Mouse (Mus musculus): ENCODE results near the gene Arid1b. TPM values are rescaled to one million over a fixed set of nuclear protein-coding genes. Genes with fewer than 3 reads are reported as not detected.

Gene Arid1b
- polyA plus RNA-seq, 1 experiment, result 9.1 TPM

- TF ChIP-seq MYOD1 (IDR thresholded peaks at IDR 0.05; ENCODE audit: control insufficient read depth, insufficient read length, low read depth), result no peak
- TF ChIP-seq MAX (IDR thresholded peaks at IDR 0.05), result no peak
- no peak for TF ChIP-seq USF1 (IDR thresholded peaks at IDR 0.05; ENCODE audit: low read depth)
- TF ChIP-seq CEBPB (IDR thresholded peaks at IDR 0.05; ENCODE audit: low read depth), result no peak
- no peak for TF ChIP-seq MYOG (IDR thresholded peaks at IDR 0.05; ENCODE audit: control insufficient read depth, extremely low read depth, insufficient read length)
- TF ChIP-seq CTCF (IDR thresholded peaks at IDR 0.05; ENCODE audit: control insufficient read depth, insufficient read depth, insufficient read length), result no peak
- no peak for TF ChIP-seq FOSL1 (IDR thresholded peaks at IDR 0.05; ENCODE audit: insufficient read depth, low read length, poor library complexity, severe bottlenecking)
- H3K79me2 ChIP-seq (ENCODE audit: control insufficient read depth, insufficient read depth), result peaks cover 42% of the 10 kb centered on the region
- H3K4me3 ChIP-seq (ENCODE audit: insufficient read depth, poor library complexity, severe bottlenecking), result no peak overlapping the region
- H3K79me3 ChIP-seq (ENCODE audit: low read depth), result peaks cover 16% of the 10 kb centered on the region
- no peaks in the 10 kb centered on the region for H3K36me3 ChIP-seq (ENCODE audit: control insufficient read depth, insufficient read depth)
- H3K27me3 ChIP-seq (ENCODE audit: control insufficient read depth, insufficient read depth, insufficient read length), result no peaks in the 10 kb centered on the region
- no peak overlapping the region for H3ac ChIP-seq (ENCODE audit: control insufficient read depth, insufficient read length, low read depth)
Observed at GRCm38 (mm10) chr17:5116990-5117389, 122.9 kb downstream of the Arid1b start.

GRCm38 (mm10) chr17:5118171-5118570 lies 124.0 kb downstream of the Arid1b start:
- H3K79me3 ChIP-seq (ENCODE audit: low read depth), result peaks cover 16% of the 10 kb centered on the region
- no peaks in the 10 kb centered on the region for H3K36me3 ChIP-seq (ENCODE audit: control insufficient read depth, insufficient read depth)
- H3K27me3 ChIP-seq (ENCODE audit: control insufficient read depth, insufficient read depth, insufficient read length), result no peaks in the 10 kb centered on the region
- no peak overlapping the region for H3K4me3 ChIP-seq (ENCODE audit: insufficient read depth, poor library complexity, severe bottlenecking)
- peaks cover 44% of the 10 kb centered on the region for H3K79me2 ChIP-seq (ENCODE audit: control insufficient read depth, insufficient read depth)
- H3ac ChIP-seq (ENCODE audit: control insufficient read depth, insufficient read length, low read depth), result no peak overlapping the region
- no peak for TF ChIP-seq FOSL1 (IDR thresholded peaks at IDR 0.05; ENCODE audit: insufficient read depth, low read length, poor library complexity, severe bottlenecking)
- no peak for TF ChIP-seq MYOD1 (IDR thresholded peaks at IDR 0.05; ENCODE audit: control insufficient read depth, insufficient read length, low read depth)
- no peak for TF ChIP-seq CEBPB (IDR thresholded peaks at IDR 0.05; ENCODE audit: low read depth)
- no peak for TF ChIP-seq CTCF (IDR thresholded peaks at IDR 0.05; ENCODE audit: control insufficient read depth, insufficient read depth, insufficient read length)
- TF ChIP-seq MYOG (IDR thresholded peaks at IDR 0.05; ENCODE audit: control insufficient read depth, extremely low read depth, insufficient read length), result no peak
- TF ChIP-seq MAX (IDR thresholded peaks at IDR 0.05), result no peak
- no peak for TF ChIP-seq USF1 (IDR thresholded peaks at IDR 0.05; ENCODE audit: low read depth)

- Histone ChIP-seq H3K36me3 (ENCODE audit: control insufficient read depth, insufficient read depth) (no peaks in the 10 kb centered on the region), H3K79me3 (ENCODE audit: low read depth) (peaks cover 25% of the 10 kb centered on the region), H3K79me2 (ENCODE audit: control insufficient read depth, insufficient read depth) (peaks cover 47% of the 10 kb centered on the region), H3K27me3 (ENCODE audit: control insufficient read depth, insufficient read depth, insufficient read length) (no peaks in the 10 kb centered on the region), H3ac (ENCODE audit: control insufficient read depth, insufficient read length, low read depth) (no peak overlapping the region), H3K4me3 (ENCODE audit: insufficient read depth, poor library complexity, severe bottlenecking) (no peak overlapping the region)
- no peak for TF ChIP-seq FOSL1 (IDR thresholded peaks at IDR 0.05; ENCODE audit: insufficient read depth, low read length, poor library complexity, severe bottlenecking)
- no peak for TF ChIP-seq MYOG (IDR thresholded peaks at IDR 0.05; ENCODE audit: control insufficient read depth, extremely low read depth, insufficient read length)
- no peak for TF ChIP-seq MAX (IDR thresholded peaks at IDR 0.05)
- TF ChIP-seq CTCF (IDR thresholded peaks at IDR 0.05; ENCODE audit: control insufficient read depth, insufficient read depth, insufficient read length), result no peak
- TF ChIP-seq CEBPB (IDR thresholded peaks at IDR 0.05; ENCODE audit: low read depth), result no peak
- TF ChIP-seq USF1 (IDR thresholded peaks at IDR 0.05; ENCODE audit: low read depth), result no peak
- no peak for TF ChIP-seq MYOD1 (IDR thresholded peaks at IDR 0.05; ENCODE audit: control insufficient read depth, insufficient read length, low read depth)
Observed at GRCm38 (mm10) chr17:5124643-5125042, 130.5 kb downstream of the Arid1b start.

GRCm38 (mm10) chr17:5125084-5125855 lies 131.1 kb downstream of the Arid1b start:
- no peak for TF ChIP-seq MAX (IDR thresholded peaks at IDR 0.05)
- TF ChIP-seq CEBPB (IDR thresholded peaks at IDR 0.05; ENCODE audit: low read depth), result no peak
- TF ChIP-seq MYOG (IDR thresholded peaks at IDR 0.05; ENCODE audit: control insufficient read depth, extremely low read depth, insufficient read length), result no peak
- TF ChIP-seq FOSL1 (IDR thresholded peaks at IDR 0.05; ENCODE audit: insufficient read depth, low read length, poor library complexity, severe bottlenecking), result no peak
- no peak for TF ChIP-seq USF1 (IDR thresholded peaks at IDR 0.05; ENCODE audit: low read depth)
- TF ChIP-seq MYOD1 (IDR thresholded peaks at IDR 0.05; ENCODE audit: control insufficient read depth, insufficient read length, low read depth), result no peak
- TF ChIP-seq CTCF (IDR thresholded peaks at IDR 0.05; ENCODE audit: control insufficient read depth, insufficient read depth, insufficient read length), result no peak

GRCm38 (mm10) chr17:5125856-5126806 lies 132.0 kb downstream of the Arid1b start:
- H3K79me2 ChIP-seq (ENCODE audit: control insufficient read depth, insufficient read depth), result peaks cover 32% of the 10 kb centered on the region
- no peaks in the 10 kb centered on the region for H3K27me3 ChIP-seq (ENCODE audit: control insufficient read depth, insufficient read depth, insufficient read length)
- H3K4me3 ChIP-seq (ENCODE audit: insufficient read depth, poor library complexity, severe bottlenecking), result no peak overlapping the region
- TF ChIP-seq MYOD1 (IDR thresholded peaks at IDR 0.05; ENCODE audit: control insufficient read depth, insufficient read length, low read depth), result no peak
- TF ChIP-seq FOSL1 (IDR thresholded peaks at IDR 0.05; ENCODE audit: insufficient read depth, low read length, poor library complexity, severe bottlenecking), result no peak
- H3K79me3 ChIP-seq (ENCODE audit: low read depth), result peaks cover 14% of the 10 kb centered on the region
- no peaks in the 10 kb centered on the region for H3K36me3 ChIP-seq (ENCODE audit: control insufficient read depth, insufficient read depth)
- no peak overlapping the region for H3ac ChIP-seq (ENCODE audit: control insufficient read depth, insufficient read length, low read depth)

More at GRCm38 (mm10) chr17:5125084-5125855, 131.1 kb downstream of the Arid1b start:
- peaks cover 22% of the 10 kb centered on the region for H3K79me3 ChIP-seq (ENCODE audit: low read depth)
- H3ac ChIP-seq (ENCODE audit: control insufficient read depth, insufficient read length, low read depth), result no peak overlapping the region
- H3K36me3 ChIP-seq (ENCODE audit: control insufficient read depth, insufficient read depth), result no peaks in the 10 kb centered on the region
- no peak overlapping the region for H3K4me3 ChIP-seq (ENCODE audit: insufficient read depth, poor library complexity, severe bottlenecking)
- H3K27me3 ChIP-seq (ENCODE audit: control insufficient read depth, insufficient read depth, insufficient read length), result no peaks in the 10 kb centered on the region
- H3K79me2 ChIP-seq (ENCODE audit: control insufficient read depth, insufficient read depth), result peaks cover 41% of the 10 kb centered on the region
